Mouse (Mus musculus) kidney, postnatal 0 days (tissue): ENCODE measurements around the gene Senp3. TPM values are rescaled to one million over a fixed set of nuclear protein-coding genes. Genes with fewer than 3 reads are reported as not detected.

ENCODE experiments used
- microRNA counts: library from miRNA; unstranded; fragments of <30 nt; microRNA quantifications from one replicate; lab custom pipeline; 2015
- microRNA-seq: library from miRNA; unstranded; fragments of <30 nt; microRNA quantifications from one replicate; pipeline ENCODE4, GENCODE M21; 2016
- polyA plus RNA-seq: library from polyadenylated mRNA; unstranded; fragments of >200 nt; fragmentation: Nextera tagmentation; extraction: Ambion mirVana; gene quantifications from 2 replicates; pipeline ENCODE4 v1.2.1, GENCODE M21; 2015

Senp3 gene
- polyA plus RNA-seq, 1 experiment from 2014 or later: 52.2 TPM

MicroRNA genes within 50 kb of the gene (microRNA counts, 519-probe panel; counts per million panel counts)
- 330 counts per million, percentile 68 among the panel's probes with 10 or more counts for microRNA mmu-miR-1934 (lab: Ali Mortazavi, UCI)
- microRNA mmu-miR-467f (lab: Ali Mortazavi, UCI): 330 counts per million, percentile 68 among the panel's probes with 10 or more counts

Small RNA genes lying within 50 kb of the gene (microRNA-seq; reads per million reads assigned to microRNA genes)
- 2.8 reads per million, percentile 6 among the genes with 10 or more reads in this experiment for gene Mir1934
- not detected for gene Mir467f

Other genes starting within 250 kb of the Senp3 start
- gene Dnah2, start 133.0 kb downstream of the Senp3 start, polyA plus RNA-seq: 0.32 and 0.52 TPM in 2 replicates
- gene Efnb3, start 121.9 kb downstream of the Senp3 start, polyA plus RNA-seq: 7.7 and 7.8 TPM in 2 replicates
- 17.9 and 19.4 TPM in 2 replicates for gene Wrap53, start 101.8 kb downstream of the Senp3 start, polyA plus RNA-seq
- gene Trp53, start 101.7 kb downstream of the Senp3 start, polyA plus RNA-seq: 117 and 121 TPM in 2 replicates
- 13.7 and 16.3 TPM in 2 replicates for gene Atp1b2, start 76.1 kb downstream of the Senp3 start, polyA plus RNA-seq
- gene Shbg, start 64.2 kb downstream of the Senp3 start, polyA plus RNA-seq: 0.13 TPM in 1 of 2 replicates, not detected in the other
- 27.6 and 31.3 TPM in 2 replicates for gene Sat2, start 60.1 kb downstream of the Senp3 start, polyA plus RNA-seq
- 17.4 and 18.4 TPM in 2 replicates for gene Fxr2, start 49.1 kb downstream of the Senp3 start, polyA plus RNA-seq
- gene Sox15, start 26.8 kb downstream of the Senp3 start, polyA plus RNA-seq: 0.28 and 0.32 TPM in 2 replicates
- gene Mpdu1, start 19.4 kb downstream of the Senp3 start, polyA plus RNA-seq: 82.6 and 85.7 TPM in 2 replicates
- 10.4 and 12.8 TPM in 2 replicates for gene Cd68, start 15.9 kb downstream of the Senp3 start, polyA plus RNA-seq
- gene Eif4a1, start 9.7 kb downstream of the Senp3 start, polyA plus RNA-seq: 468 and 493 TPM in 2 replicates
- gene Tnfsf13, start 3.7 kb upstream of the Senp3 start, polyA plus RNA-seq: 0.43 and 0.89 TPM in 2 replicates
- gene Tnfsf12, start 13.8 kb upstream of the Senp3 start, polyA plus RNA-seq: 14.1 and 15.8 TPM in 2 replicates
- gene Tnfsfm13, start 14.0 kb upstream of the Senp3 start, polyA plus RNA-seq: 8.0 and 8.4 TPM in 2 replicates
- gene Polr2a, start 76.6 kb upstream of the Senp3 start, polyA plus RNA-seq: 19.0 and 21.0 TPM in 2 replicates
- gene Slc35g3, start 79.9 kb upstream of the Senp3 start, polyA plus RNA-seq: 0.17 TPM in 1 of 2 replicates, not detected in the other
- gene Zbtb4, start 83.8 kb upstream of the Senp3 start, polyA plus RNA-seq: 2.7 and 3.3 TPM in 2 replicates
- 12.0 and 12.1 TPM in 2 replicates for gene Chrnb1, start 113.9 kb upstream of the Senp3 start, polyA plus RNA-seq
- 0.63 and 0.98 TPM in 2 replicates for gene Fgf11, start 119.8 kb upstream of the Senp3 start, polyA plus RNA-seq
- 22.9 and 23.0 TPM in 2 replicates for gene Tmem102, start 123.5 kb upstream of the Senp3 start, polyA plus RNA-seq
- not detected in 2 replicates for gene Gm39566, start 133.2 kb upstream of the Senp3 start, polyA plus RNA-seq
- not detected in 2 replicates for gene Spem2, start 136.4 kb upstream of the Senp3 start, polyA plus RNA-seq
- gene Spem1, start 140.1 kb upstream of the Senp3 start, polyA plus RNA-seq: not detected in 2 replicates
- 4.1 and 4.7 TPM in 2 replicates for gene Nlgn2, start 155.7 kb upstream of the Senp3 start, polyA plus RNA-seq
- gene Tmem256, start 156.4 kb upstream of the Senp3 start, polyA plus RNA-seq: 485 and 528 TPM in 2 replicates
- gene Plscr3, start 164.3 kb upstream of the Senp3 start, polyA plus RNA-seq: 96.4 and 102 TPM in 2 replicates
- 6.3 and 7.0 TPM in 2 replicates for gene Tnk1, start 176.6 kb upstream of the Senp3 start, polyA plus RNA-seq
- not detected in 2 replicates for gene Tmem95, start 195.9 kb upstream of the Senp3 start, polyA plus RNA-seq
- 7.7 and 7.8 TPM in 2 replicates for gene Kctd11, start 199.3 kb upstream of the Senp3 start, polyA plus RNA-seq
- gene Acap1, start 213.5 kb upstream of the Senp3 start, polyA plus RNA-seq: 0.33 and 0.48 TPM in 2 replicates
- gene 2810408A11Rik, start 218.9 kb upstream of the Senp3 start, polyA plus RNA-seq: 12.5 and 13.0 TPM in 2 replicates
- 9.7 and 12.7 TPM in 2 replicates for gene Neurl4, start 219.0 kb upstream of the Senp3 start, polyA plus RNA-seq
- gene Gps2, start 231.8 kb upstream of the Senp3 start, polyA plus RNA-seq: 63.0 and 65.0 TPM in 2 replicates
- gene Eif5a, start 239.9 kb upstream of the Senp3 start, polyA plus RNA-seq: 1,371 and 1,476 TPM in 2 replicates